Mouse (Mus musculus) liver, embryonic 14.5 days (tissue): ENCODE results near the gene Cln5. TPM values are rescaled to one million over a fixed set of nuclear protein-coding genes. Genes with fewer than 3 reads are reported as not detected.

Experiments used
- ATAC-seq: fragments of 200-750 bp; cut with Nextera tagmentation; 2 replicates; pipeline ENCODE4 v1.8.0; 2017; ENCODE audit warnings: moderate number of reproducible peaks, mild to moderate bottlenecking, moderate library complexity; ENCODE audit not compliant: insufficient read depth
- DNase-seq, 3 experiments: peaks; one replicate each; pipeline ENCODE4 v3.0.0-alpha.2; 2012 to 2013; ENCODE audit warnings: low read depth in 3 of 3, low spot score in 3 of 3
- H3K27ac ChIP-seq: fragments of 300-500 bp; sonication (generic); 2 replicates; pipeline ENCODE4 v1.5.1; 2014; ENCODE audit warnings: moderate library complexity, mild to moderate bottlenecking, control low read depth, inconsistent platforms
- H3K27me3 ChIP-seq: fragments of 300-500 bp; sonication (generic); 2 replicates; pipeline ENCODE4 v1.6.1; 2014; ENCODE audit warnings: mild to moderate bottlenecking, low read length, moderate library complexity; ENCODE audit not compliant: control insufficient read depth, insufficient read depth
- H3K36me3 ChIP-seq: fragments of 300-500 bp; sonication (generic); replicated peaks from 2 replicates; pipeline ENCODE4 v1.6.1; 2014; ENCODE audit warnings: low read depth; ENCODE audit not compliant: control insufficient read depth, insufficient read depth
- H3K4me1 ChIP-seq, 2 experiments: fragments of 200-500 bp in 1 of 2; fragments of 300-500 bp in 1 of 2; sonication (generic) in 1 of 2; replicated peaks; 2 replicates each; pipeline ENCODE4 v1.6.1; 2012 to 2014; ENCODE audit warnings: antibody characterized with exemption in 1 of 2, inconsistent platforms in 1 of 2, low read length in 1 of 2; ENCODE audit not compliant: control insufficient read depth in 2 of 2, insufficient read depth in 2 of 2
- H3K4me2 ChIP-seq: fragments of 300-500 bp; sonication (generic); 2 replicates; pipeline ENCODE4 v1.6.1; 2014; ENCODE audit warnings: low read depth, mild to moderate bottlenecking, control low read depth, moderate library complexity
- H3K4me3 ChIP-seq, 2 experiments: fragments of 200-500 bp in 1 of 2; fragments of 300-500 bp in 1 of 2; sonication (generic) in 1 of 2; 2 replicates each; pipeline ENCODE4 v1.5.1; 2012 to 2014; ENCODE audit warnings: low read depth in 2 of 2, low read length in 2 of 2, mild to moderate bottlenecking in 2 of 2, control low read depth in 1 of 2, inconsistent platforms in 1 of 2, moderate library complexity in 1 of 2; ENCODE audit not compliant: insufficient read depth in 1 of 2
- H3K9ac ChIP-seq: fragments of 300-500 bp; sonication (generic); replicated peaks from 2 replicates; pipeline ENCODE4 v1.6.1; 2014; ENCODE audit warnings: mild to moderate bottlenecking, control low read depth, moderate library complexity
- H3K9me3 ChIP-seq: fragments of 300-500 bp; sonication (generic); 2 replicates; pipeline ENCODE4 v1.6.1; 2016; ENCODE audit warnings: low read length, mixed read lengths; ENCODE audit not compliant: control insufficient read depth
- CTCF ChIP-seq: IDR thresholded peaks from 2 replicates; pipeline ENCODE4 v1.5.1; 2016; ENCODE audit warnings: antibody characterized with exemption, low read depth, control low read depth
- EP300 ChIP-seq: IDR thresholded peaks from 2 replicates; pipeline ENCODE4 v1.6.1; 2016; ENCODE audit warnings: antibody characterized with exemption, low read depth
- WGBS: fragments of 180-500 bp; shearing (Covaris S2); extraction: QIAGEN DNeasy Blood & Tissue Kit; methylation state at CpG from one replicate; pipeline ENCODE4 v1.1.7; 2014; ENCODE audit not compliant: insufficient replicate concordance; 5-methylcytosine and 5-hydroxymethylcytosine counted together
- polyA plus RNA-seq, 2 experiments: library from polyadenylated mRNA; depleted of rRNA in 1 of 2; stranded (reverse) in 1 of 2; unstranded in 1 of 2; fragments of >200 nt; fragmentation: Nextera tagmentation in 1 of 2; extraction: Ambion mirVana in 1 of 2; gene quantifications; 2 replicates each; pipeline versions ENCODE4 v1.2.1 to v1.2.3; 2012 to 2014

The Cln5 gene
- polyA plus RNA-seq, 2 experiments: 9.7 to 20.2 TPM

DNA sequence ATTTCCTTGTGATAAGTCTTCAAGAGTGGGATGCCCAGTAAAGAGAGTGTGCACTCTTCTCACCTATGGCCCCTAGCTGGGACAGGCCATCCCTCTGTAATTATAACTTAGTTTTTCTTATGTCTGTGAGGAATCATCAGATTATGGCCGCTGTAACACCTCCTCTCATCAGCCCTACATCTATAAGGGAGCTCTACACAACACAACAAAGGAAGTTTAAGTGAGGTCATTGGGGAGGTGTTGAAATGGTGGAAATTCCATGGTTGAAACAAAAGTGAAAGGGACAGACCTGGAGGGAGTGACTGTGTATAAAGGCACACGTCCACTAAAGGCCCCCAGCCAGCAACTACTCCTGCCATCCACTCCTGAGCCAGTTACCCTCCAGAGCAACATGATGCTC lies 23.3 kb upstream of the Cln5 start, which contains the start of gene Acod1:
TSS of gene Acod1 (plus strand) at position 301 of the 400 bp plus-strand sequence.
- no peak for DNase-seq
- Histone ChIP-seq H3K9me3 (no peaks in the 10 kb centered on the region), H3K9ac (no peak within 1 kb of the TSS), H3K36me3 (no peaks in the 10 kb centered on the region), H3K4me1 (peaks cover 0 to 10% of the 10 kb centered on the region in 2 experiments; a peak in 2 of 4 replicates), H3K27ac (no peak within 1 kb of the TSS), H3K4me3 (no peak within 1 kb of the TSS), H3K27me3 (no peaks in the 10 kb centered on the region), H3K4me2 (no peak within 1 kb of the TSS)
- TF ChIP-seq EP300: no peak
- no peak for TF ChIP-seq CTCF
- WGBS: 65% methylated on average over 2 of the region's 2 CpGs
- no peak for ATAC-seq

DNA sequence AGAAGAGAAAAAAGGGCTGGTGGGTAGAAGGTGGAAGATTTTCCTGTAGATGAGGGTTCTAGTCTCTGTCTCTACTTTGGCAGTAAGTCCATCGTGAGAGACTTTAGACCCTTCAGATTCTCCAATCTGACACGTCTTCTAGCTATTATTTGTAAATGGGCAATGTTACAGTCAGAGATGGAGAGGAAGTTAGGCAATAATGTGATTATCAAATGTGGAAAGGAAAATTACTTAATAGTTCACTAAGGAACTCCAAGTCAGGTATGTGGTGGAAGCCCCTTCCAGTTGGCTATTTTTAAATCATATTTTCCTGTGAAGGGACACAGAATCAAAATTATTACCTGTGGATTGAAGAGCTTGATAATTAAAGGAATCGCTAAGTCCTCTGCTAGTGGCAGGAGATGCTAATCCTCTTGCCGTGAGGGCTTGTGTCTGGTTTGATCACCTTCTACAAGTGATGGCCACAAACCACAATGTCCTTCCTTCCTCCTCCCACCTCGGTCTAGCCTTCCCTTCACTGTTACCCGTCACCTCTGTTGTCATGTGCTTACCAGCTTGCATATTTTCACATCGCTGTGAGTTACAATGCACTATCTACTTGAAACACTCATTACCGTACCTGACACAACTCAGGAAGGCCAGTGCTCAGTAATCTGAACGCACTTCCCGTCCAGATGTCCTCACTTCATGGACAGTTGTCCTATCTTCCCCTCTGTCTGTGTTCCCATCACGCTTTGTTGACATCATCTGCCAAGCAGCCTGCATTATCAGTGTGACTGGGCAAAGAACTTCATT lies 21.5 kb upstream of the Cln5 start:
- Histone ChIP-seq H3K36me3 (no peaks in the 10 kb centered on the region), H3K4me2 (no peak overlapping the region), H3K4me3 (no peak overlapping the region), H3K4me1 (peaks cover 0 to 10% of the 10 kb centered on the region in 2 experiments; a peak in 2 of 4 replicates), H3K27me3 (no peaks in the 10 kb centered on the region), H3K9ac (no peak overlapping the region), H3K27ac (no peak overlapping the region), H3K9me3 (no peaks in the 10 kb centered on the region)
- no peak for TF ChIP-seq CTCF
- TF ChIP-seq EP300: peak; percentile 63
- DNase-seq (peak in 1 of 3 experiments; percentile 40), ATAC-seq (peak; percentile 66)
- WGBS: 10% methylated on average over 11 of the region's 11 CpGs

GRCm38 (mm10) chr14:103051159-103051769 lies 18.8 kb upstream of the Cln5 start:
- 14% methylated on average over 8 of the region's 8 CpGs for WGBS
- TF ChIP-seq EP300 (no peak), CTCF (peak; percentile 100)
- Histone ChIP-seq H3K9me3 (no peaks in the 10 kb centered on the region), H3K4me1 (peaks cover 0 to 10% of the 10 kb centered on the region in 2 experiments; a peak in 2 of 4 replicates), H3K9ac (no peak overlapping the region), H3K4me3 (no peak overlapping the region), H3K27me3 (no peaks in the 10 kb centered on the region), H3K36me3 (no peaks in the 10 kb centered on the region), H3K4me2 (no peak overlapping the region), H3K27ac (no peak overlapping the region)
- ATAC-seq (peak; percentile 86), DNase-seq (peak; percentile 41 to 63 (median 56))

GRCm38 (mm10) chr14:103054731-103055130 lies 15.3 kb upstream of the Cln5 start:
- 77% methylated on average over 13 of the region's 13 CpGs for WGBS
- DNase-seq (no peak), ATAC-seq (no peak)
- Histone ChIP-seq H3K9me3 (no peaks in the 10 kb centered on the region), H3K4me3 (no peak overlapping the region), H3K9ac (no peak overlapping the region), H3K27me3 (no peaks in the 10 kb centered on the region), H3K27ac (no peak overlapping the region), H3K36me3 (no peaks in the 10 kb centered on the region), H3K4me1 (no peaks in the 10 kb centered on the region), H3K4me2 (no peak overlapping the region)
- TF ChIP-seq EP300 (no peak), CTCF (no peak)

DNA sequence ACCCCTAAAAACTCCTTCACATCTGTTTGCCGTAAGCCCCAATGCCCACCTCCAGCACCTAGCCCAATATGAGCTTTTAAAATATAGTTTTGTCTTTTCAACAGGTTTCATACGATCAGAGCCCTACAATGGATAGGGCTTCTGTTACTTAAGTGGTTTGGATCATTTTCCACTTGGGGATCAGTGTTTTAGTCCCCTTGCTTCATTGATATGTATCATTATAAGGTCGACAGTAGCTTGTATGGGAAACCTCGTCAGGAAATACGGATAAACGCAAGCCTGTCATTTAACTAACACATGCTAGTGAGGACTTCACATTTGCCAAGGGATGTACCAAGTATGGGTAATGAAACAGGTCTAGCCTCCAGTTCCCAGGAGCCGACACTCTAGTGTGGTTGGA lies 13.4 kb upstream of the Cln5 start:
- no peak overlapping the region for H3K27ac ChIP-seq
- no peak overlapping the region for H3K4me2 ChIP-seq
- H3K27me3 ChIP-seq: no peaks in the 10 kb centered on the region
- WGBS: 76% methylated on average over 7 of the region's 7 CpGs
- H3K9ac ChIP-seq: no peak overlapping the region
- H3K9me3 ChIP-seq: no peaks in the 10 kb centered on the region
- TF ChIP-seq CTCF: no peak
- TF ChIP-seq EP300: no peak
- DNase-seq (no peak), ATAC-seq (no peak)
- no peak overlapping the region for H3K4me3 ChIP-seq
- no peaks in the 10 kb centered on the region for H3K36me3 ChIP-seq
- H3K4me1 ChIP-seq: no peaks in the 10 kb centered on the region
